In genomic region chr9:44717822-44718242, GRCm38 (mm10) we compare ENCODE assay signal across 10 mouse cellular contexts. TPM values are rescaled to one million over a fixed set of nuclear protein-coding genes. Genes with fewer than 3 reads are reported as not detected.
DNase-seq lines count a peak whose midpoint lies in the region; ATAC-seq and TF ChIP-seq lines count a peak whose summit lies in the region.
"Had no signal": no experiment of that assay in that cellular context is flagged by ENCODE, and none has a peak within 500 bp of the region (broad histone marks: within the 10 kb centered on the region; RNA-seq: fewer than 3 reads in every experiment).

No protein-coding gene starts in this region.

- ATAC-seq in hindbrain, embryonic 12.5 days (ENCODE audit: low FRiP score), result no peak
- ATAC-seq in cerebellum, adult (ENCODE audit: insufficient number of reproducible peaks, low FRiP score, low TSS enrichment), result peak; percentile 21; the same call in 1 of the 2 replicates
- ATAC-seq in megakaryocyte progenitor cell, adult 5-6 weeks (replicated peaks; ENCODE audit: poor library complexity), result no peak
- no peak for ATAC-seq in megakaryocyte, adult 5-6 weeks (ENCODE audit: poor library complexity, severe bottlenecking)

- H3K4me3 ChIP-seq in hindbrain, embryonic 10.5 days, result no peak overlapping the region
- H3K4me3 ChIP-seq in hindbrain, embryonic 12.5 days, result no peak overlapping the region
- no peak overlapping the region for H3K4me3 ChIP-seq in C2C12 (ENCODE audit: insufficient read depth, poor library complexity, severe bottlenecking)

- H3K27ac ChIP-seq in hindbrain, embryonic 10.5 days, result peak overlapping the region; percentile 50; the same call in 1 of the 2 replicates
- no peak overlapping the region for H3K27ac ChIP-seq in hindbrain, embryonic 12.5 days
- H3K27ac ChIP-seq: macrophage had no signal

- no peaks in the 10 kb centered on the region for H3K9me3 ChIP-seq in hindbrain, embryonic 10.5 days
- no peaks in the 10 kb centered on the region for H3K9me3 ChIP-seq in hindbrain, embryonic 12.5 days (replicated peaks)

- peaks cover 19% of the 10 kb centered on the region for H3K79me3 ChIP-seq in C2C12 (ENCODE audit: low read depth)

- no peak overlapping the region for H3K4me2 ChIP-seq in hindbrain, embryonic 12.5 days (replicated peaks)

- no peak for TF ChIP-seq CTCF in C2C12 (IDR thresholded peaks at IDR 0.05; ENCODE audit: control insufficient read depth, insufficient read depth, insufficient read length)

- H3K27me3 ChIP-seq in hindbrain, embryonic 10.5 days (ENCODE audit: insufficient read depth, poor library complexity, severe bottlenecking), result no peaks in the 10 kb centered on the region
- H3K27me3 ChIP-seq in hindbrain, embryonic 12.5 days, result no peaks in the 10 kb centered on the region
- no peaks in the 10 kb centered on the region for H3K27me3 ChIP-seq in C2C12 (ENCODE audit: control insufficient read depth, insufficient read depth, insufficient read length)

- DNase-seq in hindbrain, embryonic 10.5 days (ENCODE audit: low spot score), result no peak
- DNase-seq in heart, postnatal 25 days (ENCODE audit: low spot score), result peak; percentile 61
- DNase-seq in embryo, embryonic 10.5 days (ENCODE audit: low spot score), result no peak

- 86% methylated on average over 10 of the region's 10 CpGs for WGBS in hindbrain, embryonic 10.5 days
- WGBS in hindbrain, embryonic 12.5 days, result 84% methylated on average over 10 of the region's 10 CpGs

- H3K4me1 ChIP-seq in hindbrain, embryonic 10.5 days (replicated peaks), result peaks cover 51% of the 10 kb centered on the region
- peaks cover 35% of the 10 kb centered on the region for H3K4me1 ChIP-seq in hindbrain, embryonic 12.5 days

- peaks cover 56% of the 10 kb centered on the region for H3K79me2 ChIP-seq in C2C12 (ENCODE audit: control insufficient read depth, insufficient read depth)

- intact Hi-C loops in heart, postnatal 25 days (cut with DNase I), result no loop called here

- H3ac ChIP-seq in C2C12 (ENCODE audit: control insufficient read depth, insufficient read length, low read depth), result no peak overlapping the region

- H3K9ac ChIP-seq in hindbrain, embryonic 12.5 days, result no peak overlapping the region; the same call in 1 of the 2 replicates

- peaks cover 56% of the 10 kb centered on the region for H3K36me3 ChIP-seq in hindbrain, embryonic 10.5 days
- peaks cover 51% of the 10 kb centered on the region for H3K36me3 ChIP-seq in hindbrain, embryonic 12.5 days
- H3K36me3 ChIP-seq in C2C12 (ENCODE audit: control insufficient read depth, insufficient read depth), result peaks cover 38% of the 10 kb centered on the region

TF ChIP-seq in C2C12, 6 proteins besides CTCF, POLR2A, EP300 and RAD21:
- TF ChIP-seq MYOD1 (IDR thresholded peaks at IDR 0.05; ENCODE audit: control insufficient read depth, insufficient read length, low read depth), result peak; percentile 66
- no peak for TF ChIP-seq FOSL1 (IDR thresholded peaks at IDR 0.05; ENCODE audit: insufficient read depth, low read length, poor library complexity, severe bottlenecking)
- TF ChIP-seq USF1 (IDR thresholded peaks at IDR 0.05; ENCODE audit: low read depth), result peak; percentile 65
- no peak for TF ChIP-seq MYOG (IDR thresholded peaks at IDR 0.05; ENCODE audit: control insufficient read depth, extremely low read depth, insufficient read length)

RNA-seq across cellular contexts. Expression of gene Phldb1, which starts 17.2 kb away (rescaled TPM):
- polyA plus RNA-seq in hindbrain, embryonic 10.5 days (2016; fragmentation: Nextera tagmentation; extraction: Ambion mirVana), result 45.4 and 49.5 TPM in 2 replicates
- 70.8 and 74.1 TPM in 2 replicates for polyA plus RNA-seq in hindbrain, embryonic 12.5 days (2016; fragmentation: Nextera tagmentation; extraction: Ambion mirVana)
- 96.8 TPM for polyA plus RNA-seq in C2C12 (2012; fragmentation: generic; extraction: Trizol)
- 100 to 1,000 TPM; 115 to 121 TPM for total RNA-seq in heart, postnatal 25 days (2021)
- 0.64 and 1.4 TPM in 2 replicates for total RNA-seq in megakaryocyte progenitor cell, adult 5-6 weeks (2015)
- 2.7 and 5.7 TPM in 2 replicates for total RNA-seq in megakaryocyte progenitor cell, adult 5-6 weeks (2017)
- total RNA-seq in megakaryocyte, adult 5-6 weeks (2015), result 0.76 and 2.1 TPM in 2 replicates
- total RNA-seq in megakaryocyte, adult 5-6 weeks (2017), result 2.0 and 2.6 TPM in 2 replicates

RNA-seq across cellular contexts. Expression of gene Treh, which starts 44.8 kb away (rescaled TPM):
- polyA plus RNA-seq in hindbrain, embryonic 10.5 days (2016; fragmentation: Nextera tagmentation; extraction: Ambion mirVana), result not detected in 2 replicates
- not detected in 2 replicates for polyA plus RNA-seq in hindbrain, embryonic 12.5 days (2016; fragmentation: Nextera tagmentation; extraction: Ambion mirVana)
- polyA plus RNA-seq in C2C12 (2012; fragmentation: generic; extraction: Trizol), result not detected
- not detected for total RNA-seq in heart, postnatal 25 days (2021)
- not detected in 2 replicates for total RNA-seq in megakaryocyte progenitor cell, adult 5-6 weeks (2015)
- total RNA-seq in megakaryocyte progenitor cell, adult 5-6 weeks (2017), result not detected in 2 replicates
- not detected in 2 replicates for total RNA-seq in megakaryocyte, adult 5-6 weeks (2015)
- total RNA-seq in megakaryocyte, adult 5-6 weeks (2017), result not detected in 2 replicates
- total RNA-seq: layer of hippocampus, postnatal 36 days had no signal
- polyA plus RNA-seq: macrophage had no signal

RNA-seq across cellular contexts. Expression of gene Arcn1, which starts 49.8 kb away (rescaled TPM):
- polyA plus RNA-seq in hindbrain, embryonic 10.5 days (2016; fragmentation: Nextera tagmentation; extraction: Ambion mirVana), result 154 and 170 TPM in 2 replicates
- polyA plus RNA-seq in hindbrain, embryonic 12.5 days (2016; fragmentation: Nextera tagmentation; extraction: Ambion mirVana), result 179 and 194 TPM in 2 replicates
- polyA plus RNA-seq in C2C12 (2012; fragmentation: generic; extraction: Trizol), result 46.6 TPM
- 10 to 100 TPM; 85.4 to 85.5 TPM for total RNA-seq in heart, postnatal 25 days (2021)
- total RNA-seq in megakaryocyte progenitor cell, adult 5-6 weeks (2015), result 169 and 181 TPM in 2 replicates
- total RNA-seq in megakaryocyte progenitor cell, adult 5-6 weeks (2017), result 163 and 188 TPM in 2 replicates
- total RNA-seq in megakaryocyte, adult 5-6 weeks (2015), result 126 and 151 TPM in 2 replicates
- 165 and 172 TPM in 2 replicates for total RNA-seq in megakaryocyte, adult 5-6 weeks (2017)

RNA-seq across cellular contexts. Expression of gene Ift46, which starts 49.9 kb away (rescaled TPM):
- polyA plus RNA-seq in hindbrain, embryonic 10.5 days (2016; fragmentation: Nextera tagmentation; extraction: Ambion mirVana), result 124 and 152 TPM in 2 replicates
- polyA plus RNA-seq in hindbrain, embryonic 12.5 days (2016; fragmentation: Nextera tagmentation; extraction: Ambion mirVana), result 153 and 161 TPM in 2 replicates
- polyA plus RNA-seq in C2C12 (2012; fragmentation: generic; extraction: Trizol), result 76.1 TPM
- total RNA-seq in heart, postnatal 25 days (2021), result 10 to 100 TPM; 32.0 to 39.5 TPM
- total RNA-seq in megakaryocyte progenitor cell, adult 5-6 weeks (2015), result 33.3 and 34.0 TPM in 2 replicates
- 25.9 and 38.9 TPM in 2 replicates for total RNA-seq in megakaryocyte progenitor cell, adult 5-6 weeks (2017)
- 38.5 and 53.7 TPM in 2 replicates for total RNA-seq in megakaryocyte, adult 5-6 weeks (2015)
- 27.6 and 40.8 TPM in 2 replicates for total RNA-seq in megakaryocyte, adult 5-6 weeks (2017)

Comparison
In these comparisons a context has a peak if more than half of its experiments do, and no peak if none do; other contexts are left out.
1. RNA of gene Phldb1, which starts 17.2 kb away (total RNA-seq): 115 to 121 TPM in heart, postnatal 25 days; 0.64 to 5.7 TPM in megakaryocyte progenitor cell, adult 5-6 weeks and 0.76 to 2.6 TPM in megakaryocyte, adult 5-6 weeks; every median in the first group is over 10 times any median in the second.